Mouse (Mus musculus) gastrocnemius, adult 8-10 months (tissue): ENCODE results near the gene Arl14ep. TPM values are rescaled to one million over a fixed set of nuclear protein-coding genes. Genes with fewer than 3 reads are reported as not detected.
A peak's percentile ranks its signal among the peaks of the same experiment; 100 is the strongest.
"Not testable (repeated sequence)": the region's sequence is repeated elsewhere in the genome, so short reads cannot be mapped to it uniquely, and the experiment has no call there.

Source experiments
- DNase-seq, 2 experiments: peaks; one replicate each; pipeline ENCODE4 v3.0.0; 2022; ENCODE audit warnings: low spot score in 2 of 2
- total RNA-seq, 4 experiments: library from RNA; stranded (reverse); gene quantifications; 2 replicates each; pipeline ENCODE4 v1.2.4; 2022

Arl14ep gene
- total RNA-seq, result 1 to 10 TPM; 5.5 to 6.7 (median 5.6) TPM

DNA sequence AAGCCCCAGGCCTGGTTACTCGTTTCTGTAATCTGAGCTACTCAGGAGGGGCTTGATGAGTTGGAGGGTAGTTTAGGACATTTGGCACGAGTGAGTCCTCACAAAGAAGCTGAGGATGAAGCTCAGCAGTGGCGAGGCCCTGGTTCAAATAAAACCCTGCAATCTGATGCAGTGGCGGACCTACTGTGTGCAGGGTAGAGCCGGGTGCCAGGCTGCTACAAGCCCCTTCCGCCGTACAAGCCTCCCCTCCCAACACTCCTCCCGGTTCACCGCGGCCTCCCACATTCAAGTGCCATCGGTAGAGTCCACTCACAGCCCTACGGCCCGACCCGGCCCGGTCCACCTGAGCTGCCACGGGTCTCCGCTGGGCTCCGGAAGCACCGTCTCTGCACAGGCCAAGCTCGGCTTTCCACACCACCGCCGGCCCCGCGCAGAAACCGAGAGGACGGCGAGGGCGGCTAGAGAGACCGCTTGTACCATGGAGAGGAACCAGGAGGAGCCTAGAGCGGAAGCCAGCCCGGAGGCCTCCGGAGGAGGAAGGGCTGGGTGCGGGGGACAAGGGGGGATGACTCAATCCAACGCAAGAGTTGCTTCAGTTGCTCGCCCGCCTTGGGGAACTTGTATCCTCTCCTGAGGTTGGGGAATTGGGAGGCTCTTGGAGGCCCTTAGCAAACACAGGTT, at the start of gene Arl14ep:
Arl14ep (minus strand) TSS at position 466 of the 681 bp plus-strand sequence.
- DNase-seq, result peak; percentile 67 to 75

DNA sequence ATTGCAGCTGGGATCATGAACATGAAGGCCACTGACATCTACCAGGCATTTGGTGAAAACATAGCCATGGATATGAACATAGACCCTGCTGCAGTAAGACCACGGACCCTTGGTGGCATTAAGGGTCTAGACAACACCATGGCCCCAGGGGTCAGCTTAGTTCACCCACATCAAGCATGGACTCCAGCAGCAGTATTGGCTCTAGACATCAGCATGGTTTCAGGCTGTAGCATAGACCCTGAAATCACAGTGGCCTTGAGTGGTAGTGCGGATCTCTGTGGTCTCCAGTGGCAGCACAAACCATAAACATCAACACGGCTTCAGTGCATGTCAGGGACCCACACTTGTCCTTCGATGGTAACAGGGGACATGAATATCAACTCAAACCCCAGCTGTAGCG, 48.5 kb upstream of the Arl14ep start:
- DNase-seq, result no peak

DNA sequence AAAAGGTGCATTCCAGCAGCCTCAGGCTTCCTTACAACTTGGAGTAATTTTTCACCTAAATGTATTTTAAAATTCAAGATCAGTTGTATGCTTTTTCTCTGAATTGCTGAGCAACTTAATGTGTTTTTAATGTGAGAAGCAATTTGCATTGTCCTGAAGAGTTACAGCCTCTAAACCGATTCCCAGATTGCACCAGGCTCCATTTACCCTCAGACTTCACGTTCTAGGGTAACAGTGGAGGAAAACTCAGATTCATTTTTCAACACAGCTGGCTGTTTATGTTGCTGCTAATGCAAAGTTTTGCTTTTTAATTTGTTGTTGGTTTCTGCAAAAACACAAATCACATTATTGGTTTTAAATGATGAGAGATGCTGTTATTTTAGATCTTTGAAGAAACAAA, 45.1 kb upstream of the Arl14ep start:
- no peak for DNase-seq

GRCm38 (mm10) chr2:107013161-107013560, 38.9 kb upstream of the Arl14ep start:
- no peak for DNase-seq

DNA sequence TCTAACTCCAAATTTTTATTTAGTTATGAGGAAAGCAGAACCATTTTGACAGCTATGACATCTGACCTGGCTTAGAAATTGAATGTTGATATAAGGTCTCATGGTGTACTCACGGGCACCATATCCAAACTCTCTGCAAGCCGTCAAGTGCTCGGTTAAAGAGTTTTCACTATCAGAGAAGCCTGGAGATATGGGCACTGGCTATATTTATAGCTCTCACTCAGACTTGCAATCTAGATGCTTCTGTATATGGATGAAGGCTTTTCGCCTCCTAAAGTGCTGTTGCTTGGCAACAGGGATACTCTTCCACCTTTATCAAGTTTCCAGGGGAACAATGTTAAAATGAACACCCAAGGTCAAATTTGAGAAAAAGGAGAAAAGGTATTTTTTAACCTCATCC, 38.1 kb upstream of the Arl14ep start:
- DNase-seq, result no peak

DNA sequence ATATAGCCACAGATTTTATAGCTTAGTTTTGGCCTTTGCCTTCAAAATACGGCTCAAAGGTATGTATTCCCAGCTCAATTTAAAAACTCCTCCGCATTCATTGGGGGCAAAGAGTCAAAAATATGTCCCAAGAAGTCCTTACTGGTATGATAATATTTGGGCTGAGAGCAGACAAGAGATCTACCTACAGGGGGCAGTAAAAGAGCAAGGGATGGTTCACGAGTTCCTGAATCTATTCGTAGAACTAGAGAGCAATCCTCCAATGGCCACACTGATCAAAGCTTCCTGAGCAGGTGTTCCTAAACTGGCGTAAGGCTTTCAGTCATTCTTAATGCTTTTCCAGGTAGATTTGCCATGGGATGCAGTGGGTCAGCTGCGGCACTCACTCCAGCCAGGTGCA, 35.9 kb upstream of the Arl14ep start:
- DNase-seq, result no peak

DNA sequence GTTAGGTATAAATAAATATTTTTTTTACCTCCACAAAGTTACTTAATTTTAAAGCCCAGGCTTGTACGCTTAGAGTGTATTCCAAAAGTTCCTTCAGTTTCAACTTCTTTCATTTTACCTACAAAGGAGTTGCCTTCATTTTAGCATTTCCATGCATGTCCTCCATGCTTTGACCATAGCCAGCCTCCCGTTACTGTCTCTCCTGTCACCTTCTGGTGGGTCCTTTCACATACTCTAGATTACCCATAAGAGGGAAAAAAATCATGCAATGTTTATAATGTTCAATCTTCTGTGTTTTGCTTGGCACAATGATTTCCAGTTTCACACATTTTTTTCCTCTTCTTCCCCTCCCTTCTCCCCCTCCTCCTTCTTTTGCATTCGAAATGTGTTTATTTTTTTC, 32.2 kb upstream of the Arl14ep start:
- no peak for DNase-seq

GRCm38 (mm10) chr2:107005876-107006275, 31.7 kb upstream of the Arl14ep start:
- DNase-seq, result not testable (repeated sequence)

GRCm38 (mm10) chr2:106991261-106991660, 17.0 kb upstream of the Arl14ep start:
- DNase-seq, result no peak

DNA sequence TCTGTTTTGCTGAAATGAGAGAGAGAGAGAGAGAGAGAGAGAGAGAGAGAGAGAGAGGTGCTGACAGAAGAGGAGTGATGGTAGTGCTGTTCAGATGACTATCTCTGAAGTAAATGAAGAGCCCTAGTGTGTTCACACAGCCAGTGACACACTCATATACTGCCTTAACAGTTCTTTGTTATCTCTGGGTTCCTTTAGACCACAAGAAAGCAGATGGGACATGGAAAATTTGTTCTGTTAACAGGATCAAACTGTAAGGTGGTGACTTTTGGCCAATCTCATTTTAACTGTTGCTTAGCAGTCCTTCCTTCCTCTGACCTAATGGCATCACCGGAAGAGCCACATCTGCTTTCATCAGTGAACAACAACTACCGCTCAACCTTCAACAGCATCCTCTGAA, 10.7 kb upstream of the Arl14ep start:
- no peak for DNase-seq

DNA sequence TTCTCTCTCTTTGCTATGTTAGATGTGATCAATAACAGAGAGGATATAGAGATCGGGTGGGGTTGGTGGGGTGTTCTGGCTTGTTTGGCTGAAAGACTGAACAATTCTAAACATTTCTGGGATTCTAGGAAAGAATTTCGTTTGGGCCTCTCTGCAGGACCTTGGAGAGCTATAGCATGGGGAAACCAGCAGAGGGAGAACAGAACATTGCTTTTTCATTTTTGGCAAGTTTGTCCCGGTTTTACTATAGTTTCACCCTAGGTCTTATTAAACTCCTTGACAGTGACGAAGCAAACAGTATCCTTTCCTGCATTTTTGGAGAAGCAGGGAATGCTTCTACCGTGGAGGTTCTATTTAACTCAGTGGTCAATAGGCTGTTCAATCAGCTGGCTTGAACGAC, 8.3 kb upstream of the Arl14ep start:
- DNase-seq, result no peak

- DNase-seq, result no peak
These were observed 2.2 kb upstream of the Arl14ep start for GRCm38 (mm10) chr2:106976472-106976871.

GRCm38 (mm10) chr2:106973332-106973958, 779 bp downstream of the Arl14ep start:
- DNase-seq, result no peak

DNA sequence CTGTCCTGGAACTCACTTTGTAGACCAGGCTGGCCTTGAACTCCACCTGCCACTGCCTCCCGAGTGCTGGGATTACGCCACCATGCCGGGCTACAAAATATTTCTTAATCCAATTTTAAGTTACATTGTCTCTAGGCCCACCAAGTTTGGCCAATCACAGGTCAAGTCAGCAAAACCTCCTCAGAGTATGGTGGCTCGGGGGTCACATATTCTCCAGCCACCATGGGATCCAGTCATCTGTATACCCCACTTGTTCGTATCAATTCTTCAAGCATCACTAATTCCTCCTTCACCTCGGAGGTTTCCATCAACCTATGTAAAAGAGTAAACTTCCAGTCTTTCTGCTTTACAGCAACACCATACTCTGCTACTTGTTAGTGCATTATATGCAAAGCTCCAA, 1.4 kb downstream of the Arl14ep start:
- DNase-seq, result no peak

DNA sequence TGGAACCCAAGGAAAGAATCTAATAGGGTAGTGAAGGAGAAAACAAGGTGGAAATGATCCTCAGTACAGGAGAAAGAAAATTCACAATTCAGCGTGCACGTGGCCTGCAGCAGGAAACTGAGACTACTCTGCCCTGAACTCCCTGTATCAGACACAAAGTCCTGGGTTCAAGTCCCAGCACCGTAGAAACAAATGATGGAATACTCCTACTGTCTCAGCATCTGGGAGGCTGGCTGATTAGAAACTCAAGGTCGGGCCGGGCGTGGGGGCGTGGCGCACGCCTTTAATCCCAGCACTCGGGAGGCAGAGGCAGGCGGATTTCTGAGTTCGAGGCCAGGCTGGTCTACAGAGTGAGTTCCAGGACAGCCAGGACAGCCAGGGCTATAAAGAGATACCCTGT, 3.3 kb downstream of the Arl14ep start:
- DNase-seq, result no peak

- DNase-seq, result no peak
These were observed 5.9 kb downstream of the Arl14ep start for GRCm38 (mm10) chr2:106968320-106968719.

- no peak for DNase-seq
These were observed 10.7 kb downstream of the Arl14ep start for GRCm38 (mm10) chr2:106963560-106963959.

DNA sequence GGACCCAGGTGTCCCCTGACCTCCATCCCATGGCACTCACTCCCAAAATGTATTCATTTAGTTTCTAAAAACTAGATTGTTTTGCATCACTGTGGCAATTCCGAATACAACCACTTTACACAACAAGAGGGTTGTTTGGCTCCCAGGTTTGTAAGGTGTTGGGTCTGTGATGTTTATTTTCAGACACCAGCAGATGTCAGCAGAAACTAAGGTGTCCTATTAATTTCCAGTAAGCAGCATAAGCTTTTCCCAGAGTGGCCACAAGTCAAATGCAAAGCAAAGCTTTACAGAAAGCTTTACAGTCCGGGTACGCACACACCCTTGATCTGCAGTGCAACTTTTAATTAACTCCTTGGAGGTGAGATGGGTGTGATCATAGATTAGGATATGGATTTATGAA, 12.6 kb downstream of the Arl14ep start:
- no peak for DNase-seq

GRCm38 (mm10) chr2:106961066-106961465, 13.2 kb downstream of the Arl14ep start:
- DNase-seq, result no peak

GRCm38 (mm10) chr2:106960237-106960636, 14.0 kb downstream of the Arl14ep start:
- DNase-seq, result no peak

GRCm38 (mm10) chr2:106959380-106959779, 14.8 kb downstream of the Arl14ep start:
- no peak for DNase-seq

DNA sequence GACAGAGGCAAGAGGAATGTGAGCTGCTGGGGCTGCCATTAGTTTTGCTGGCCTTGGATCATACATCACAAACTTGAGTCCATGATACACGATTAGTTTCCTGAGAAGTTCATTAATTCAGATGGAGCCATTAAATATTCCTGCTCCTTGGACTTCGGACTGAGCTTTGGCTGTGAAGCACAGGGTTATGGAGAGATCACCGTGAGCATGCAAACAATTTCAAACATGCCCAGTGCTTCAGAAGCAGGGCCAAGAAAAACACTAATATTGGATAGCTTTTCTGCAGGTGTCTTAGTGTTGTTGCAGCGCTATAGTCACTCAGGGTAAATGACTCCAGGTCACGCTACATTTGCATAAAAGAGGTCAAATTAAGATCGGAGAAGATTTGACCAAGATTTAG, 15.3 kb downstream of the Arl14ep start:
- no peak for DNase-seq

DNA sequence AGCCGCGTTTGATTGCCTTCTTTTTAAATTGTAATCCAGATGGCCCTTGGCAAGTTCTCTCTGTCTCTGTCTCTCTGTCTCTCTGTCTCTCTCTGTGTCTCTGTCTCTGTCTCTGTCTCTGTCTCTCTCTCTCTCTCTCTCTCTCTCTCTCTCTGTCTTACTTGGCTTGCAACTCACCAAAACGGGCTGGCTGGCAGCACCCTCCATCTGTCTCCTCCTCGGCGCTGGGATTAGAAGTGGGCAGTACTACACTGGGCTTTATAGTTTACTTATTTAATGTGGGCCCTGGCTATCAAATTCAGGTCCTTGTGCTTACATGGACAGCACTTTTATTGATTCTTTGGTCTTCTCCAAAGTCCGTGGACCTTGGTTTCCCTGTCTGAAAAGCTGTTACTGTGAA, 18.1 kb downstream of the Arl14ep start:
- DNase-seq, result no peak
